Mouse (Mus musculus): ENCODE data around the gene Olfr102.

Gene Olfr102

GRCm38 (mm10) chr17:37316954-37317353, at the start of gene Olfr102:
Gene Olfr102 (minus strand): TSS chr17:37317054.
- DNase-seq = no peak

GRCm38 (mm10) chr17:37359282-37359681, 42.4 kb upstream of the Olfr102 start, which contains the start of gene Olfr104-ps:
Gene Olfr104-ps (plus strand): TSS chr17:37359582.
- no peak for DNase-seq

- DNase-seq = no peak
Observed at GRCm38 (mm10) chr17:37339598-37339997, 22.7 kb upstream of the Olfr102 start, which contains the start of gene Olfr103. Gene Olfr103 (minus strand): TSS chr17:37339698.

- DNase-seq = no peak
Observed at GRCm38 (mm10) chr17:37310146-37310699, 6.6 kb downstream of the Olfr102 start.

- DNase-seq = no peak
Observed at GRCm38 (mm10) chr17:37308483-37308882, 8.4 kb downstream of the Olfr102 start.

- no peak for DNase-seq
Observed at GRCm38 (mm10) chr17:37304213-37304612, 12.6 kb downstream of the Olfr102 start, which contains the start of gene Olfr101. Gene Olfr101 (minus strand): TSS chr17:37304313.

GRCm38 (mm10) chr17:37283360-37283759, 33.5 kb downstream of the Olfr102 start, which contains the start of gene Olfr99:
Gene Olfr99 (minus strand): TSS chr17:37283460.
- no peak for DNase-seq

GRCm38 (mm10) chr17:37280331-37280730, 36.5 kb downstream of the Olfr102 start:
- no peak for DNase-seq

- DNase-seq = no peak
Observed at GRCm38 (mm10) chr17:37276573-37276972, 40.3 kb downstream of the Olfr102 start.

- no peak for DNase-seq
Observed at GRCm38 (mm10) chr17:37275626-37276248, 41.1 kb downstream of the Olfr102 start.

GRCm38 (mm10) chr17:37270702-37271092, 46.2 kb downstream of the Olfr102 start:
- peak; percentile 20 for DNase-seq

- peak; percentile 91 for DNase-seq
Observed at GRCm38 (mm10) chr17:37270058-37270701, 46.7 kb downstream of the Olfr102 start, which contains the start of gene H2-M3. Gene H2-M3 (plus strand): TSS chr17:37270220.

- DNase-seq = no peak
Observed at GRCm38 (mm10) chr17:37263626-37264025, 53.2 kb downstream of the Olfr102 start, which contains the start of gene Olfr98. Gene Olfr98 (minus strand): TSS chr17:37263749.
